20 mouse cellular contexts compared by ENCODE assay signal in the genomic region with DNA sequence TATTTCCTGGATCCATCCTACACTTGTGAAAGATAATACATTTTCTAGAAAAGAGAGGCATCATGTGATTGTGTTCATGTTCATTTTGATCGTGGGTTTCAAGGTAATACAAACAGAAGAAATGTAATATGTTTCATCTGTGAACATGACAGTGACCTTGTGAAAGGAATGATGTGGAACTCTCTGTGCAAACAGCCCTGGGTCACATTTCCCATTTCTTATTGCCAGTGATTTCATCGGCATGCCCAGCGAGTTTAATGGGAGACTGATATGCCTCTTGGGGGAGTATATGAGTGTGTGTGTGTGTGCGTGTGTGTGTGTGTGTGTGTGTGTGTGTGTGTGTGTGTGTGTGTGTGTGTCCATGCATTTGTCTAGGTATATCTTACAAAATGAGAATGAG. TPM values are rescaled to one million over a fixed set of nuclear protein-coding genes. Genes with fewer than 3 reads are reported as not detected.
DNase-seq lines count a peak whose midpoint lies in the region; ATAC-seq and TF ChIP-seq lines count a peak whose summit lies in the region.
"Had no signal": no experiment of that assay in that cellular context is flagged by ENCODE, and none has a peak within 500 bp of the region (broad histone marks: within the 10 kb centered on the region; RNA-seq: fewer than 3 reads in every experiment).

No protein-coding gene starts in this region.

- H3K9me3 ChIP-seq in heart, embryonic 12.5 days (replicated peaks): no peaks in the 10 kb centered on the region
- no peaks in the 10 kb centered on the region for H3K9me3 ChIP-seq in heart, embryonic 16.5 days (replicated peaks; ENCODE audit: control insufficient read depth, low read length)
- H3K9me3 ChIP-seq: embryonic facial prominence, embryonic 12.5 days; forebrain, embryonic 15.5 days; hindbrain, embryonic 10.5 days; intestine, embryonic 15.5 days had no signal

- H3K79me2 ChIP-seq in myocyte (ENCODE audit: control insufficient read depth, insufficient read depth): no peaks in the 10 kb centered on the region

- DNase-seq in adrenal gland, postnatal 14 days: peak; percentile 7
- no peak for DNase-seq in adrenal gland, postnatal 25 days
- DNase-seq in heart, postnatal 14 days: no peak
- DNase-seq in heart, adult 8-10 months (ENCODE audit: low spot score): no peak
- DNase-seq: cerebellum, adult 11 months; cerebellum, adult 9-10 months; cerebellum, postnatal 25 days; gastrocnemius, postnatal 36 days; kidney, adult 18-20 months had no signal

- ATAC-seq in heart, embryonic 12.5 days (ENCODE audit: insufficient number of reproducible peaks, low FRiP score): no peak
- no peak for ATAC-seq in heart, embryonic 16.5 days (replicated peaks; ENCODE audit: extremely low read depth, insufficient read depth, low FRiP score)
- ATAC-seq: forebrain, embryonic 15.5 days; intestine, embryonic 15.5 days had no signal

- peaks cover 28% of the 10 kb centered on the region for H3K36me3 ChIP-seq in heart, embryonic 12.5 days
- H3K36me3 ChIP-seq in heart, embryonic 16.5 days (ENCODE audit: control insufficient read depth, insufficient read depth): peaks cover 9% of the 10 kb centered on the region; the same call in 1 of the 2 replicates
- no peaks in the 10 kb centered on the region for H3K36me3 ChIP-seq in myocyte (ENCODE audit: control insufficient read depth, insufficient read depth)
- H3K36me3 ChIP-seq: embryonic facial prominence, embryonic 12.5 days; forebrain, embryonic 15.5 days; hindbrain, embryonic 10.5 days; intestine, embryonic 15.5 days had no signal

- no peak overlapping the region for H3K9ac ChIP-seq in heart, embryonic 12.5 days
- no peak overlapping the region for H3K9ac ChIP-seq in heart, embryonic 16.5 days (ENCODE audit: low read length)
- H3K9ac ChIP-seq: embryonic facial prominence, embryonic 12.5 days; forebrain, embryonic 15.5 days; hindbrain, embryonic 14.5 days; intestine, embryonic 15.5 days had no signal

- intact Hi-C loops in heart, postnatal 14 days (cut with DNase I): no loop called here

- H3K27ac ChIP-seq in heart, embryonic 12.5 days (ENCODE audit: poor library complexity, severe bottlenecking): peak overlapping the region; percentile 68
- H3K27ac ChIP-seq in heart, embryonic 16.5 days (ENCODE audit: low read length): peak overlapping the region; percentile 91
- H3K27ac ChIP-seq: embryonic facial prominence, embryonic 12.5 days; forebrain, embryonic 15.5 days; hindbrain, embryonic 10.5 days; hindbrain, embryonic 14.5 days; intestine, embryonic 15.5 days had no signal

- H3K4me1 ChIP-seq in heart, embryonic 12.5 days (replicated peaks): peaks cover 69% of the 10 kb centered on the region
- H3K4me1 ChIP-seq in heart, embryonic 16.5 days (ENCODE audit: control insufficient read depth, insufficient read depth, low read length): peaks cover 42% of the 10 kb centered on the region
- H3K4me1 ChIP-seq: forebrain, embryonic 15.5 days; hindbrain, embryonic 10.5 days had no signal

- H3ac ChIP-seq in myocyte (ENCODE audit: control insufficient read depth, insufficient read length): no peak overlapping the region

- no peak for TF ChIP-seq POLR2A in myocyte (IDR thresholded peaks at IDR 0.05; ENCODE audit: insufficient read length, low read depth)

- no peak overlapping the region for H3K4me2 ChIP-seq in heart, embryonic 12.5 days
- peak overlapping the region; percentile 66 for H3K4me2 ChIP-seq in heart, embryonic 16.5 days (ENCODE audit: low read depth, low read length)
- H3K4me2 ChIP-seq in myocyte (ENCODE audit: low read depth): no peak overlapping the region
- H3K4me2 ChIP-seq: embryonic facial prominence, embryonic 12.5 days; forebrain, embryonic 15.5 days; hindbrain, embryonic 14.5 days; intestine, embryonic 15.5 days had no signal

- H3K4me3 ChIP-seq in heart, embryonic 12.5 days: no peak overlapping the region
- 0 out of 2 replicates have a peak overlapping the region, but pooled peaks have one; percentile 13 for H3K4me3 ChIP-seq in heart, embryonic 16.5 days (ENCODE audit: low read length)
- H3K4me3 ChIP-seq in myocyte: no peak overlapping the region
- H3K4me3 ChIP-seq: embryonic facial prominence, embryonic 12.5 days; forebrain, embryonic 15.5 days; hindbrain, embryonic 10.5 days; intestine, embryonic 15.5 days had no signal

- no peaks in the 10 kb centered on the region for H3K27me3 ChIP-seq in heart, embryonic 12.5 days (replicated peaks)
- H3K27me3 ChIP-seq in heart, embryonic 16.5 days (ENCODE audit: control insufficient read depth, insufficient read depth, low read length): no peaks in the 10 kb centered on the region
- no peaks in the 10 kb centered on the region for H3K27me3 ChIP-seq in myocyte (ENCODE audit: control insufficient read depth, insufficient read depth, insufficient read length)
- H3K27me3 ChIP-seq: embryonic facial prominence, embryonic 12.5 days; forebrain, embryonic 15.5 days; intestine, embryonic 15.5 days had no signal

- 61% methylated on average over 4 of the region's 4 CpGs for WGBS in heart, embryonic 12.5 days
- WGBS in heart, embryonic 16.5 days: 53% methylated on average over 4 of the region's 4 CpGs

TF ChIP-seq in myocyte, 11 proteins besides CTCF, POLR2A, EP300 and RAD21:
- TF ChIP-seq CEBPB (IDR thresholded peaks at IDR 0.05; ENCODE audit: insufficient read depth, poor library complexity, severe bottlenecking) (peak; percentile 61; the same call in 1 of the 2 replicates), MYOG (IDR thresholded peaks at IDR 0.05; ENCODE audit: control insufficient read depth in 1 of 3, insufficient read depth in 1 of 3, insufficient read length in 2 of 3, low read depth in 2 of 3) (no peak)

RNA-seq across cellular contexts. Expression of a gene that starts 6.3 kb away (rescaled TPM):
- total RNA-seq in adrenal gland, postnatal 14 days (2021): 0.44 TPM in 1 of 2 replicates, not detected in the other
- total RNA-seq in adrenal gland, postnatal 25 days (2021): not detected in 2 replicates
- polyA plus RNA-seq in heart, embryonic 12.5 days (2016; fragmentation: Nextera tagmentation; extraction: Ambion mirVana): 1,088 and 1,135 TPM in 2 replicates
- total RNA-seq in heart, postnatal 14 days (2021): 1,000 to 10,000 TPM; 1,478 to 1,683 TPM
- 1,973 and 1,982 TPM in 2 replicates for polyA plus RNA-seq in heart, embryonic 16.5 days (2015; fragmentation: Nextera tagmentation; extraction: Ambion mirVana)
- total RNA-seq in heart, adult 8-10 months (2022): 1,000 to 10,000 TPM; 2,121 to 2,549 (median 2,255) TPM
- polyA plus RNA-seq in myocyte (2012; fragmentation: generic; extraction: Trizol): 158 TPM
- polyA plus RNA-seq: brain, embryonic 14.5 days; cortical plate, adult 2 months; forebrain, embryonic 11.5 days; hindbrain, embryonic 10.5 days; hindbrain, embryonic 14.5 days had no signal

RNA-seq across cellular contexts. Expression of a gene that starts 39.9 kb away (rescaled TPM):
- 5.9 and 10.4 TPM in 2 replicates for total RNA-seq in adrenal gland, postnatal 14 days (2021)
- total RNA-seq in adrenal gland, postnatal 25 days (2021): 3.6 and 4.5 TPM in 2 replicates
- polyA plus RNA-seq in heart, embryonic 12.5 days (2016; fragmentation: Nextera tagmentation; extraction: Ambion mirVana): 23.0 and 24.3 TPM in 2 replicates
- total RNA-seq in heart, postnatal 14 days (2021): 1 to 10 TPM; 1.8 to 3.3 TPM
- 15.9 and 17.7 TPM in 2 replicates for polyA plus RNA-seq in heart, embryonic 16.5 days (2015; fragmentation: Nextera tagmentation; extraction: Ambion mirVana)
- total RNA-seq in heart, adult 8-10 months (2022): 1 to 10 TPM in 3 of 4 experiments, under 1 TPM in 1; 0.87 to 2.1 (median 1.2) TPM
- polyA plus RNA-seq in myocyte (2012; fragmentation: generic; extraction: Trizol): 19.7 TPM

RNA-seq across cellular contexts. Expression of a gene that starts 52.7 kb away (rescaled TPM):
- total RNA-seq in adrenal gland, postnatal 14 days (2021): 9.5 and 10.6 TPM in 2 replicates
- 8.2 and 9.7 TPM in 2 replicates for total RNA-seq in adrenal gland, postnatal 25 days (2021)
- polyA plus RNA-seq in heart, embryonic 12.5 days (2016; fragmentation: Nextera tagmentation; extraction: Ambion mirVana): 36.1 and 41.9 TPM in 2 replicates
- total RNA-seq in heart, postnatal 14 days (2021): 10 to 100 TPM; 11.1 to 12.6 TPM
- 30.5 and 33.6 TPM in 2 replicates for polyA plus RNA-seq in heart, embryonic 16.5 days (2015; fragmentation: Nextera tagmentation; extraction: Ambion mirVana)
- 10 to 100 TPM; 11.2 to 13.8 (median 12.7) TPM for total RNA-seq in heart, adult 8-10 months (2022)
- polyA plus RNA-seq in myocyte (2012; fragmentation: generic; extraction: Trizol): 9.9 TPM

Comparison
In these comparisons a context has a peak if more than half of its experiments do, and no peak if none do; other contexts are left out.
1. RNA of a gene that starts 6.3 kb away (total RNA-seq): 2,121 to 2,549 TPM in heart, adult 8-10 months and 1,478 to 1,683 TPM in heart, postnatal 14 days; 0.44 TPM in adrenal gland, postnatal 14 days and not detected in adrenal gland, postnatal 25 days; every median in the first group is over 1,000 times any median in the second.